Mouse (Mus musculus): ENCODE measurements at regions not wholly inside any gene's neighbourhood (a gene's known extent, or its start where the extent isn't known, plus 50 kb on each side); places are given as distances from the start of the nearest gene placed in this dataset.
A peak's percentile ranks its signal among the peaks of the same experiment; 100 is the strongest.

DNA sequence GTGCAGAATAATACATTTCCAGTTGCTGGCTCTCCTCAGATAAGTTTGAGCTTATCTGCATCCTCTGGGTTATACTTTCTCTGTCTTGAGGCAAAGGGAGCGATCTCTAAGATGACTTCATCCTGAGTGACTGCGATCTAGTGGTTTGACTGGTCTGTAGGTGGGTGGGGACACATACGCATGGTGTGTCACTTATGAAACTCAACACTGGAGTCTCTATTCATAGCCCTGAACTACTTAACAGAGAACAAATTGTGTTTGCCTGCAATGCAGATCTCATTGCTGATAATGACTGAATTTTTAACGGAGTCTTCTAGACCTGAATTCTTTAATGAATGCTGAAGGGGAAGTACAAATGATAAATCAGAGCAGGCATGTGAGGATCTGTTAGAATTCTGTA, 244.7 kb upstream of the Msx2 start:
- no peak for DNase-seq (ENCODE audit: low spot score in 2 of 2)

DNA sequence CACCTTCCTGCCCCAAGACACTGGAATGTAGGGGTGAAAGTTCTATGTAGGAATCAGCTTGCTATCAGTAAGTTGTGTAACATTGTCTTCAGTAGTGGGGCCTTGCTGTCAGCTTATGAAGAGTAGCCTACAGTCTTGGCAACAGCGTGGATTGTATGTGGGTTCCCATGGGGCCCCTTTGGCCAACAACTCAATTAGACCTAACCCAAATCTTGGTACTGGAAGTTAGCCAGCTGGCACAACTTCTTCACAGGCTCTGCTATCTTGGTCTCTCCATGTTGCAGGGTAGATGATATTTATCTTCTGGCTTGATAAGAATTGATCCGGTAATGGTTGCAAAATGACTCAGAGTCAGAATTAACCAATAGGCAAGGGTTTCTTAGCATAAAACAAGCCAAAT, 244.2 kb upstream of the Msx2 start:
- DNase-seq (ENCODE audit: low spot score in 2 of 2), result no peak

DNA sequence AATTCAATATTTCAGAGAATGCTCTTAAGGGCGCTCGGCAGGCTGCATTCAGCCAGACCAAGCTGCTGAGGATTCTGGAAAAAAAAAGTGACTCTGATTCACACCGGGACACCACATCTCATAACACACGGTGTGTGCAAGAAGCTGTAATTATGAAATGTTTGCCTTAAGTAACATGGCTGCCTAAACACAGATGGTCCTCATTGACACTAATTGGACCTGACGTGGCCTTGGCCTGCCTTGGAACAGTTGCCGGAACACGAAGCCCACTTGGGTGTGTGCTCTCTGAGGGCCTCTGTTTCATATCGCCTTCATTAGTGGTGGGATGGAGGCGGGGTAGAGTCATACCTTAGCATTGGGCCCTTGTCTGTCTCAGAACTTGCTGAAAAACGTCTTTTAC, 236.2 kb upstream of the Msx2 start:
- no peak for DNase-seq (ENCODE audit: low spot score in 2 of 2)

DNA sequence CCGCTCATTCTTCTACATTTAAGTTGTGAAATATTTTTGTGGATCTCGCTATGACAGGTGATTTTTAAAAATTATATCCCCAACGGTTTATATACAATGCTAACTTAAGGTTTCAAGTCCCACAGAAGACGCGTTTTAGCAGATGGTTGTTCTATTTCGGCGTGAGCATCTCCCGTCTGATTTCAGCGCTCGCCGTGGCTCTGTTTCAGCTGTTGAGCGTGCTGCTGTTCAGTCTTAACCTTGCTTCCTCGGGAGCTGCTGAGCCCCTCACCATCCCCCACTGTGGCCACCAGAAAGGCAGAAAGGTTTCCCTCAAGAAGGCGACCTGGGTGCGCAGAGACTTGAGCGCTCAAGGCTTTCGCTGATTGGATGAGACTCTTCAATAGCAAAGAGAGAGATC, 234.7 kb upstream of the Msx2 start:
- no peak for DNase-seq (ENCODE audit: low spot score in 2 of 2)

DNA sequence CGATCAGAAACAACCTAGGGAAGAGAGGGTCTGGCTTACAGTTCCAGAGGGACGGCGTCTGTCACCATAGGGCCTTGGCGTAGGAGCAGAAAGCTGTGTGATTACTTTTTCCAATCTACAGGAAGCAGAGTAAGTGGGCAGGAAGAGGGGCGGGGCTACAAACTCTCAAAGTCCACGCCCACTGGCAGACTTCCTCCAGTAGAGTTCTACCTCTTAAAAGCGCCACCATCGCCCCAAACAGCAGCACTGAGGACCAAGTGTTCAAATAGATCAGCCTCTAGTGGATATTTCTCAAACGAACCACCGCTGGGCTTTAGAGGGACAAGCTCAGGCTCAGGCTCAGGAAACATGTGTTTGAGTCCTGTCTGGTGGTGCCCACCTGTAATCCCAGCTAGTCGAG, 231.2 kb upstream of the Msx2 start:
- no peak for DNase-seq (ENCODE audit: low spot score in 2 of 2)

DNA sequence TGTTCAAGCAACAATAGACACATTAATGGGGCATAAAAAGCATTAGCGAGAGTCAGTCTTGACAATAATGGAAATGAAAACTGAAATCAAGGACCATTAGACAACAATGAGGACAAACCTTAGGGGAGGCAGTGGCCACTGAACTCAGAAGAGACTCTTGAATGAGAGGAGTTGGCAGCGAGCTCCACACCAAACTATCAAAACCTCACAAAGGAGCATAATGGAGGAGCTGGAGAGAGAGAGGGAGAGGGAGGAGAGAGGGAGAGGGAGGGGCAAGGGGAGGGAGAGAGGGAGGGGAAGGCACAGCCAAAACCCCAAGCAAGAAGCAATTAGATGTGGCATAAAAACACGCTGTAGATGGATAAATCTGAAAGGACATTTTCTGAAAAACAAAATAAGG, 227.4 kb upstream of the Msx2 start:
- DNase-seq (ENCODE audit: low spot score in 2 of 2), result no peak

DNA sequence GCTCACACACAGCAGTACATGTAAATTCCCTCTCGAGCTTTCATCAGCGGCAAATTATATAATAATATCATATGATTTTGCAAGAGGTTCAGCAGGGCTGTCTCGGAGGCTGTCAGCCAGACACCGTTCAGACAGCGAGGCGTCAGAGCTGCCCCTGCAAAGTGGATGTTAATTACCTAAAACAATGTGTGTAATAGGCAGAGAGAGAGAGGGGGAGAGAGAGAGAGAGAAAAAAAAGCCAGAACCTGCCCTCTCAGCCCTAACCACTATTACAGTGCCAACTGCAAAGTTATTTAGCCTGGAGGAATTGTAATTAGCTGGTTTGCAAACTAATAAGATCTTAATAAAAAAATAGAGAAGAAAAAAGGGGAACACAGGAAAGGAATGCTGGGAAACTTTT, 225.1 kb upstream of the Msx2 start:
- no peak for DNase-seq (ENCODE audit: low spot score in 2 of 2)

DNA sequence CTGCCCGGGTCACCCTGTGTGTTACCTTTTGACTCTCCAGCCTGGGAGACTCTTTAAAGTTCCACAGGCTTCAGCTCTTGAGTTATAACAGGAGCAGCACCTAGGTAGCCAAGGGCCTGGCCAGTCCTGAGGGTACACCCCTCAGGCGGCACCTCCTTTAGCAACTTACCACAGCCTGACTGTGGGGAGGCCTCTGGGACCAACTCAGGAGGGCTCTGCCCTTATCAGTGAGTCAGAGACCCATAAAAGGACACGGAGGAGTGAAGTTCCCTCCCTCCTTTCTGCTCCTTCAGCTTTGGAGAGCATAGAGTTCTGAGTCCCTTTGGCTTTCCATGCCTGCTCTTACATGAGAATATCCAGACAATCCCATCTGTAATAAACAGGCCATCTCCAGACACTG, 222.5 kb upstream of the Msx2 start:
- no peak for DNase-seq (ENCODE audit: low spot score in 2 of 2)

DNA sequence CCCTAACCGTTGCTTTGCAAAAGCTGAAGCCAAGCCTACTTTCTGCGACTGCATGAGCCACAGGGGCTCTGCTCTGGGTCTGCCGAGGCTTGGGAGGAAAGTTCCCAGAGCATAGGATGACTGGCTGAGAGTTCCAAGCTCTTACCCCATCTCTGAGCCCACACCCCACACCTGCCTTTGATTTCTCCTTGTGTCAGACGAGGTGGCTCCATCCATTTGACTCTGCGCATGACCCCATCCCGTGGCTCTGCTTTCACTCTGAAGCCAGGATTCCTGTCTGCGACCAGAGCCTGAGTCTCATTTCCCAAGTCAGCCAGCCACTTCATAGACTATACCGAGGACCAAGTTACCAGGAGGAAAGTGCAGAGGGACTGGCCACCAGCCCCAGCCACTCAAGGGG, 216.1 kb upstream of the Msx2 start:
- no peak for DNase-seq (ENCODE audit: low spot score in 2 of 2)

DNA sequence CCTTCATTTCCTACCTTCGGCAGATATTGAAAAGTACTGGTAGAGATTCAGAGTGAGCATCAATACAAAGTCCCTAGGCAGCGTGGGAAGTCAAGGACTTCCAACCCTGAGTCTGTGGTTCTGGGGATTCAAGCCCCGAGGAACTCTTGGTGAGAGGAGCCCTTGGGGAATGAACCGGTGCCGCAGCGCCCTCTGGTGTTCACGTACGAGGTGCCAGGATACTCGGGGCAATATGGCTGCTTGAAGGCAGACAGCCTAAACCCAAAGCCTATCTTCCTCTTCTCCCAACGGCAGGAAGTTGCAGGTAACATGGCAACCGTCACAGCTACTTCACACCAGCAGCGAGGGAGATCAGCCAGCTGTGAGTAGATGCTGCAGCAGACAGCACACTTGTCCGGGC, 215.6 kb upstream of the Msx2 start:
- DNase-seq (ENCODE audit: low spot score in 2 of 2), result peak; percentile 61 to 66

DNA sequence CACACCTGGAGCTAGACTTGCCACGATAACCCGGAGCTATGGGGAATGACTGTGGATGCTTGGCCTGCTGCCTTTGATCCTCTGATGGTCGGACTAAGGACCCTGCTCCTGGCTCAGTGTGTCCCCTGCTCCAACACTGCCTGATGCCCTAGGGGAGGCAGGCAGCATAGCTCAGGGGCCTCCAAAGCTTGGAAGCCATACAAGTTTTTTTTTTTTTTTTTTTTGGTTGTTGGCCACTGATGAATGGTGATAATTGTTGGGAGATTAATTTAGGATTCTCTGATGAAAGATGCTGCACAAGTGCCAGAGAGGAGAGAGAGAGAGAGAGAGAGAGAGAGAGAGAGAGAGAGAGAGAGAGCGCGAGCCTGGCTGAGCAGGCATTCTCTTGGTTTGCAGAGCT, 211.6 kb upstream of the Msx2 start:
- no peak for DNase-seq (ENCODE audit: low spot score in 2 of 2)

DNA sequence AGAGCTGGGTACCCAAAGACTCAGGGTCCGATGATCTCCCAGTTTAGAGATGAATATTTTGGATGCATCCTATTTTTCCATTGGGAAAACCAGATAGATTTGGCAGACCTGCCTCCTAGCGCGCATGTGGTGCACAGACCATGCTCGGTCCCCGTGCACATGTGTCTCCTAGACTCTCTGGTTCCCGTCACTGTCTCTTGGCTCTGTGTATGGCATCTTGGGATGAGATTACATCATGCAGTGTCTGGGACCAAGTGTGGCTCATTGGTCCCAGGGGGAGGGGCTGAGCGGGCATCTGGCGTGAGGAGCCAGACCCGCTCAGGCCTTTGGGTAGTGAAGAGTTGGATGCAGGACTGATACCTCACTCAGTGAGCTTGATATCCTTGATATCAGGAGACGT, 204.3 kb upstream of the Msx2 start:
- DNase-seq (ENCODE audit: low spot score in 2 of 2), result no peak

DNA sequence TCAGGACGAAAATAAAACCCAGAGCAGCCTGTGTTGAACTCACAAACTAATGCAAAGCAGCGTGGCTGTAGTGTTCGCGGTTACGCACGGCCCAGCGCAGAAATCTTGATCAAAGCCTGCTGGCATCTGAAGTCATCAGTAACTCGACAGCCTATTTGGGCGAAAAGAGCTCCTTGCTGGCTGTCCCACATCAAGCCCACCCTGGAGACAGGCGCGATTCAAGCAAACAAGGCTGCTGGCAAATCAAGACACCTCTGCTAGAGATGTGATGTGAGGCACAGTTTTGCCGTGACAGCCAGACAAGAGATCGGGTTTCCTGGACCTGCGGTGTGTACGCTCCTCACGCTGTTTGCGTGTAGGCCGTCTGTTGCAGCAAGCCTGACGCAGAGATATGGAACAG, 197.5 kb upstream of the Msx2 start:
- no peak for DNase-seq (ENCODE audit: low spot score in 2 of 2)

DNA sequence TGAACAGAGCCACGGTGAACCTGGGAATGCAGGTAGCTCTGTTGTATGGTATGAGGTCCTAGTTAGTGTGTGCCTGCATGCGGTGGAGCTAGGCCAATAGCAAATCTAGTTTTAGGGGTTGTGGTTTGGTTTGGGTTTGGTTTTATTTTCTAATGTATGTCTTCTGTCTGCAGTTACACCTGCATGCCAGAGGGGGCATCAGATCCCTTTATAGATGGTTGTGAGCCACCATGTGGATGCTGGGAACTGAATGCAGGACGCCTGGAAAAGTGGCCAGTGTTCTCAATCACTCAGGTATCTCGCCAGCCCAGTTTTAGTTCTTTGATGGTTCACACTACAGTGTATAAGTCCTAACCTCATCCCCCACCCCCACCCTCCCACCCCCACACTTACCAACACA, 194.6 kb upstream of the Msx2 start:
- no peak for DNase-seq (ENCODE audit: low spot score in 2 of 2)

DNA sequence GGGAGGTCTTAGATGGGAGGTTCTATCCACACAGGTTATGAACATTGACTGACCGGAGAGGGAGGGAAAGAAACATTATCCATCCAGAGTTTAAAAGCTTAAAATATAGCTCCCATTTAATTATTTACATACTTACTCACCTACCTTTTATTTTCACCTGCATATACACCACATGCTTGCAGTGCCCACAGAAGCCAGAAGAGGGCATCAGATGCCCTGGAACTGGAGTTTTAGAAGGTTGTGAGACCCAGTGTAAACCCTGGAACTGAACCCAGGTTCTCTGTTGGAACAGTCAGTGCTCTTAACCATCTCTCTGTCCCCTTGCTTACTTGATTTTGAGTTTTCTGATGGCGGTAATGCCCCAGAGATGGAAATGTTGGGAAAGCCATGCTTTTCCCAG, 192.7 kb upstream of the Msx2 start:
- DNase-seq (ENCODE audit: low spot score in 2 of 2), result no peak

DNA sequence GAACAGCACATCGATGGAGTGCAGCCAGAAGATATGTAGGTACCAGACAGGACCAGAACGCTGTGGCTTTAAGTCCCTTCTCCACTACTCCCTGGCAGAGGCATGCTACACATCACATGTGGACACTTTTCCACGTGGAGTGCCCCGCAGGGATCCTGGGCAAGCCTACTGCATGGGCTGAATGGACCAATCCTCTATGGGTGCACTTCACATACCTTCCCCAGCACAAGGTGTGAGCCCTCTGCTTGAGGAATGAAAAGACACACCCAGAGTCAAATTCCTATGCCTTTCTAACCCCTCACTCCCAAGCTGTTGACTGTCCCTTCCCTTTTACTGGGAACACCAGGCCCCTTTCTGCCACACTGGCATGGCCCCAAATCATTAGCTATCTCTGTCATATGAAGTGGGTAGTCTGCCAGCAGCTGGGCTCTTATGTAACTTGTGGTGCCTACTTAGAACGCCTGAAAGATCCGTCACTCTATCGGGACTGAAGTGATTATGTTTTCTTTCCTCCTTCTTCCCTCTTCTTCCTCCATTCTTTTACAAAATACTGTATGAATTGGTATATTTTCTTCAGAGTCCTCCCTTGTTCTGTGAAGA, 191.9 kb upstream of the Msx2 start:
- DNase-seq (ENCODE audit: low spot score in 2 of 2), result no peak

DNA sequence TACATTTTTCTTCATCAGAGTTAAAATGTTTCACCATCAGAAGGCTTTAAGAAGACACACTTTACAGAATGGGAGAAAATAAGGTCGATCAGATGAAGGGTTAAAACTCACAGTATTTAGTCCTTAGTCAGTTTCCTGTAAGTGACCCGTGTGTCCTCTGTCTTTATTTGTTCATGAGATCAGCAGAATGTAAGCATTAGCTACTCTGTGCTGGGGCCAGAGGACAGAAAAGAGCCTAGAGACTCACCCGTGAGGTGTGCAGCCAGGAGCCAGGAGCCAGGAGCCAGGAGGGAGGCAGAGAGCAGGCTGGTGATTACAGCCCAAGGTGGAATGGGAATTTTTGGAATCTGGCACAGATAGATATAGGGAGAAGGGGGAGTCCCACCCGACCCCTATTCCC, 180.0 kb upstream of the Msx2 start:
- DNase-seq (ENCODE audit: low spot score in 2 of 2), result no peak

DNA sequence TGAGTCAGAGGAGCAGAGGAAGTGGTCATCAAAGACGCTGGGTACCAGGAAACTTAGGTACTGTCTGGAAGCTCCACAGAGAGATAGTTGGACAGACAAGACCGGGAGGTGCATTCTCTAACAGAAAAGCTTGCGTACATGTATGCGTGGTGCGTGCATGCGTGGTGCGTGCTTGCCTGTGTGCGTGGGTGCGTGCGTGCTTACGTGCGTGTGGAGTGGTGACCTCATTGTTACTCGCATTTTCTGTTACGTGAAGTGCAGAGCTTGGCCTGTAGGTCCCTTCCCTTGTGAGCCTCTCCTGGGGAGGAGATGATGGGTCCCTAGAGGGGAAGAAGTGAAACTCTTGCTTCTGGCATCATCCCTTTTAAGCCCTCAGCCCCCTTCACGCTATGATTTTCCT, 175.5 kb upstream of the Msx2 start:
- DNase-seq (ENCODE audit: low spot score in 2 of 2), result no peak

DNA sequence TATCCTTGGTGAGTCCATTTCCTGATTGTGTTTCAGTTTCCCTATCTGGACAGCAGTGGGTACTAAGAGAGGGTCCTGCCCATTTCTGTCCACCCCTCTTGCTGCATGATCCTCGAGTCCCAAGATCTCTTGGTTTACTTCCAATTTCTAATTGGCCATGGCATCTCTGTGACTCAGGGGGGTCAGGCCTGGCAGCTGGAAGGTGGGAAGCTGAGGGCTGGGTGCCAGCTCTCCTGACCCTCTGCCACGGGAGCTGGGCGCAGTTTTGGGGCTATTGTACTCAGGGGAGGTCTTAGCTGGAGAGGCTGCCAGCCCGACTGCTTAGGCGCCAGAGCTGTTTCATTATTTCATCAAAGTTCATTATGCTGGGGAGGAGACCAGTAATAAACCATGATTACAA, 169.7 kb upstream of the Msx2 start:
- no peak for DNase-seq (ENCODE audit: low spot score in 2 of 2)

DNA sequence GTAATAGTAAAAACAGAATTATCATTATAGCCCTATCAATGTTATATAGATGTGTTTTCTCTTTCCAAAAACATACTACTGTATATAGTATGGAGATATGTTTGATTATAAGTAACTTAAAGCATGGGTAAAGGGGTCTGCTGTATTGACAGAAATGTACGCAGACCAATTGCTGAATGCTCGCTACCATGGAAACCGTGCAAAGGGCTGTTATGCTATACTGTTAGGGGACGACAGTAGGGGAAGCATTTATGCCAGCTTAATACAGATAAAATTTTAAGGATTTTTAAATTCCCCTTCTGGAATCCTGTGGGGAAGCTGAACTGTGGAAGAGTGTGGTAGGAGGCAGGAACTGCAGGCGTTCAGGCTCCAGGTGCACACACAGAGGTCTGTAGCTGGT, 166.7 kb upstream of the Msx2 start:
- no peak for DNase-seq (ENCODE audit: low spot score in 2 of 2)

DNA sequence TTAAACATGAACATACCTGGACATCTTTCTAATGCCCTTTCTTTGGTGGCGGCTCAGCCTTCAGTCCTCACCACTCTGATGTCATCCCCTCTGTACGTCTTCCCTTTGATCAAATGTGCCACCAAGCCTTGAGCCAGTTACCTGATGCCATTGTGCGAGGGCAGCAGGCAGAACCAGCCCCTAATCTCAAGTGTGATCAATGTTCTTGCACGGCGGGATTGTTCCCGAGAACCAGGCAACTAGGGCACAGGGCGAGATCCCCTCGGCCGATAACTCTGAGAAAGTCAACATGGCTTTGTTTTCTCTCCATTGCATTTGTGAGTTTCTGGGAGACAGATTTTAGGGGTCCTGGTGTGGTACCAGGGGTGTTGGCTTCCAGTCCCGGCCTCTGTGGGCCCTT, 166.2 kb upstream of the Msx2 start:
- DNase-seq (ENCODE audit: low spot score in 2 of 2), result no peak

DNA sequence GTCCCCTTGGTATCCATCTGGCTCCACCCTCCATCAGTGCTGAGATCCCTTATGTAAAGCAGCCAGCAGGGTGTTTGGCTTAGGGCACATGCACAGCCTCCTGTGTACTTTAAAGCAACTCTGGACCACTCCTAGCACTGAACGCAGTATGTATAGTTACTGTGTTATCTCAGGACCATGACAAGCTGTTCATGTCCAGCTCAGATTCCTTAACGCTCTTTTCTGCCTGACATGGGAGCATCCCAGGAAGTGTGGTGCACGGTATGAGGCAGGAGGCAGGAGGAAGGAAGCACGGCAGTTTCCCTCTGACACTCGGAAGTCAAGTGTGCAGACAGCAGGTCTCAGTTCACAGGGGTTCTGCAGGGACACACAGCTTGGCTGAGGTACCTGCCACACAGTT, 163.1 kb upstream of the Msx2 start:
- DNase-seq (ENCODE audit: low spot score in 2 of 2), result no peak

DNA sequence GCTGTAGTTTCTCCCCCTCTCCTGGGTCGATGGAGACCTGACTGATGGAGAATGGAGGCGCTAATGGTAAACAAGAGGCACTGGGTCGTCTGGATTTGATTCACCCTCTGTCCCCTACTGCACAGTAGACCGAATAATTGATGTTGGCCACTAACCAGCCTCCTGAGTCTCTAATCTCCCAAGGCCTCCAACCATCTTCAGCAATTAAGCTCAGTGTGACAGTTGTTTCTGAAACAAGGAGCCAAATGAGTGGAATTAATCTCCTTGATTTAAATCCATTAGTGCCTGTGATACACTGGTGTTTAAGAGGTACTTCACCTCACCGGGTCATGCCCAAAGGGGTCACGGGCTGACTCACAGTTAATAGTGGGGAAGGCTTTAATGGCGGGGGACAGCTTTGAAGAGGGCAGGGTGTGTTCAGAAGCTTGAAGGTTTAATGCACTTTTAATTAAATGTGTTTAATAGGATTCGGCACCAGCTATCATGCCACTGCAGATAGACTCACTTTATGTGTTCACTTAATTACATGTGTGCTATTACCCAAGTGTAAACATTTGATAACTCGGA, 161.8 kb upstream of the Msx2 start:
- no peak for DNase-seq (ENCODE audit: low spot score in 2 of 2)

DNA sequence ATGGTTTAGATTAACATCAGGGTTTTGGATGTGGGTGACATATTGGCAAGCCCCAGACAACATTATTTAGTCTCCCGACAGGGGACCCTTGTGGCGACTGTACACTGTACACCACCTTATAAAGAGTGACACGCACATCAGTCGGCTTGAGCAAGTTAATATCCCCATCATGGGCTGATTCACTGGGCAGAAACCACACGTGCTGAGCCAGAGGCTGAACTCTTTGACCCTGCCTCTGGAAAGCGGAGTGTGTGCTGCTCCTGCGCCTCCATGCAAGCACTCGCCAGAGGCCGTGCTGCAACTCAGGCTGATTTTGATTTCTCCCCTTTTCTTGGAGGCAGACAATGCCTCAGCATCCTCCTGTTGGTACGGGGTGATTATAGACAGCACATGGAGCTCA, 125.2 kb upstream of the Msx2 start:
- no peak for DNase-seq (ENCODE audit: low spot score in 2 of 2)
